Comparison of ENCODE assay signal across 11 mouse cellular contexts in the genomic region with DNA sequence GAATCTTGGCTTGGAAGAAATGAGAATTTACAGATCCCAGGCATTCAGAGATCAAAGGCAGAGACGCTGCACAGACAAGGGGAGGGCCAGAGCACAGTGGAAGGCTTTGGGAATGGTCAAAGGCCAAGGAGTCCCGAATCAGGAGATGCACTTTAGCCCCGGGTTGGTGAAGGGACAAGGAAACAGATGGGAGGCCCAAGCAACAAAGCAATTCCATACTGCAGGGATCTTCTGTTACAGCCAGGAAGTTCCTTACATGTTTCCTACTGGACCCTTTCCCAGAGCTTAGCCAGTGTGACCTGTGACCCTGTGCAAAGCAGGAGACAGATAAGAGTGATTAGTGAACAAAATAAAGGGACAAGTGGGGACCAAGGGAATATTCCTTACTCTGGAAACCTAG.
A peak's percentile ranks its signal among the peaks of the same experiment; 100 is the strongest.
DNase-seq lines count a peak whose midpoint lies in the region; ATAC-seq and TF ChIP-seq lines count a peak whose summit lies in the region.
"Had no signal": no experiment of that assay in that cellular context is flagged by ENCODE, and none has a peak within 500 bp of the region (broad histone marks: within the 10 kb centered on the region; RNA-seq: fewer than 3 reads in every experiment).

No protein-coding gene starts in this region.

- peak; percentile 68 for DNase-seq in adrenal gland, adult 2 months
- no peak for DNase-seq in adrenal gland, postnatal 4 days (ENCODE audit: low spot score in 2 of 2)
- DNase-seq in stomach, postnatal 0 days (ENCODE audit: low spot score), result no peak
- no peak for DNase-seq in layer of hippocampus, adult 11-12 months (ENCODE audit: low spot score)
- no peak for DNase-seq in forebrain, embryonic 10.5 days (ENCODE audit: extremely low spot score, low spot score)

- no peaks in the 10 kb centered on the region for H3K36me3 ChIP-seq in stomach, embryonic 14.5 days (ENCODE audit: control insufficient read depth, insufficient read depth, low read length)
- no peaks in the 10 kb centered on the region for H3K36me3 ChIP-seq in stomach, postnatal 0 days (ENCODE audit: control insufficient read depth, insufficient read depth, low read length)
- H3K36me3 ChIP-seq in kidney, embryonic 15.5 days, result no peaks in the 10 kb centered on the region
- H3K36me3 ChIP-seq in stomach, embryonic 16.5 days (ENCODE audit: control insufficient read depth, insufficient read depth, low read length), result no peaks in the 10 kb centered on the region
- no peaks in the 10 kb centered on the region; the same call in 1 of the 2 replicates for H3K36me3 ChIP-seq in forebrain, embryonic 10.5 days (replicated peaks)
- H3K36me3 ChIP-seq: hindbrain, embryonic 15.5 days had no signal

- no peaks in the 10 kb centered on the region for H3K4me1 ChIP-seq in stomach, embryonic 14.5 days (ENCODE audit: control insufficient read depth, insufficient read depth, low read length)
- H3K4me1 ChIP-seq in stomach, postnatal 0 days (replicated peaks; ENCODE audit: control insufficient read depth, insufficient read depth), result no peaks in the 10 kb centered on the region
- H3K4me1 ChIP-seq in kidney, embryonic 15.5 days, result peaks cover 8% of the 10 kb centered on the region; the same call in 1 of the 2 replicates
- H3K4me1 ChIP-seq in stomach, embryonic 16.5 days (ENCODE audit: control insufficient read depth, insufficient read depth, low read length), result no peaks in the 10 kb centered on the region
- H3K4me1 ChIP-seq in forebrain, embryonic 10.5 days, result no peaks in the 10 kb centered on the region
- H3K4me1 ChIP-seq: hindbrain, embryonic 15.5 days; megakaryocyte, embryonic 14.5 days had no signal

- H3K27ac ChIP-seq in stomach, embryonic 14.5 days (ENCODE audit: low read length), result no peak overlapping the region; the same call in 1 of the 2 replicates
- no peak overlapping the region for H3K27ac ChIP-seq in stomach, postnatal 0 days (replicated peaks)
- H3K27ac ChIP-seq in kidney, embryonic 15.5 days, result 0 out of 2 replicates have a peak overlapping the region, but pooled peaks have one; percentile 19
- no peak overlapping the region for H3K27ac ChIP-seq in stomach, embryonic 16.5 days (ENCODE audit: low read length)
- H3K27ac ChIP-seq in forebrain, embryonic 10.5 days, result no peak overlapping the region
- H3K27ac ChIP-seq: hindbrain, embryonic 15.5 days had no signal

- no peaks in the 10 kb centered on the region for H3K9me3 ChIP-seq in stomach, embryonic 14.5 days (ENCODE audit: control insufficient read depth, low read depth, low read length)
- H3K9me3 ChIP-seq in stomach, postnatal 0 days (ENCODE audit: control insufficient read depth, low read length), result no peaks in the 10 kb centered on the region
- H3K9me3 ChIP-seq in kidney, embryonic 15.5 days (replicated peaks), result no peaks in the 10 kb centered on the region
- H3K9me3 ChIP-seq in stomach, embryonic 16.5 days (replicated peaks; ENCODE audit: control insufficient read depth, low read length), result no peaks in the 10 kb centered on the region
- H3K9me3 ChIP-seq in forebrain, embryonic 10.5 days, result no peaks in the 10 kb centered on the region
- H3K9me3 ChIP-seq: hindbrain, embryonic 15.5 days; megakaryocyte, embryonic 14.5 days had no signal

- TF ChIP-seq CTCF in stomach, postnatal 0 days (IDR thresholded peaks at IDR 0.05; ENCODE audit: low read depth), result no peak

- no peak for TF ChIP-seq EP300 in stomach, postnatal 0 days (optimal IDR thresholded peaks at IDR 0.05)

- no peaks in the 10 kb centered on the region for H3K27me3 ChIP-seq in stomach, embryonic 14.5 days (ENCODE audit: control insufficient read depth, insufficient read depth, low read length)
- H3K27me3 ChIP-seq in stomach, postnatal 0 days (ENCODE audit: control insufficient read depth, insufficient read depth, low read length), result no peaks in the 10 kb centered on the region
- H3K27me3 ChIP-seq in kidney, embryonic 15.5 days, result no peaks in the 10 kb centered on the region
- no peaks in the 10 kb centered on the region for H3K27me3 ChIP-seq in stomach, embryonic 16.5 days (ENCODE audit: control insufficient read depth, insufficient read depth, low read length)
- H3K27me3 ChIP-seq in forebrain, embryonic 10.5 days (ENCODE audit: poor library complexity, severe bottlenecking), result no peaks in the 10 kb centered on the region
- H3K27me3 ChIP-seq: hindbrain, embryonic 15.5 days; megakaryocyte, embryonic 14.5 days had no signal

- no peak overlapping the region for H3K9ac ChIP-seq in stomach, embryonic 14.5 days (replicated peaks; ENCODE audit: low read depth, low read length)
- H3K9ac ChIP-seq in stomach, postnatal 0 days (ENCODE audit: low read length), result no peak overlapping the region
- H3K9ac ChIP-seq in kidney, embryonic 15.5 days, result no peak overlapping the region
- no peak overlapping the region for H3K9ac ChIP-seq in stomach, embryonic 16.5 days (ENCODE audit: low read length)
- H3K9ac ChIP-seq: hindbrain, embryonic 15.5 days had no signal

- ATAC-seq in stomach, embryonic 14.5 days (ENCODE audit: insufficient number of reproducible peaks, insufficient read depth, low FRiP score, low read depth), result 0 out of 2 replicates have a peak, but pooled peaks have one; percentile 28
- no peak for ATAC-seq in stomach, postnatal 0 days (ENCODE audit: low FRiP score, low TSS enrichment)
- ATAC-seq in kidney, embryonic 15.5 days (replicated peaks; ENCODE audit: low FRiP score), result peak; percentile 87
- ATAC-seq in stomach, embryonic 16.5 days (ENCODE audit: insufficient read depth, low FRiP score), result peak; percentile 64; the same call in 1 of the 2 replicates
- ATAC-seq: forebrain, embryonic 16.5 days had no signal

- 12% methylated on average over 3 of the region's 3 CpGs for WGBS in stomach, embryonic 14.5 days
- WGBS in stomach, postnatal 0 days, result 25% methylated on average over 3 of the region's 3 CpGs
- WGBS in kidney, embryonic 15.5 days, result 10% methylated on average over 3 of the region's 3 CpGs
- WGBS in stomach, embryonic 16.5 days, result 32% methylated on average over 3 of the region's 3 CpGs
- 38% methylated on average over 3 of the region's 3 CpGs for WGBS in forebrain, embryonic 10.5 days

- no peak overlapping the region for H3K4me2 ChIP-seq in stomach, embryonic 14.5 days (replicated peaks; ENCODE audit: low read depth, low read length)
- H3K4me2 ChIP-seq in stomach, postnatal 0 days (replicated peaks; ENCODE audit: low read depth), result no peak overlapping the region
- no peak overlapping the region for H3K4me2 ChIP-seq in kidney, embryonic 15.5 days
- no peak overlapping the region for H3K4me2 ChIP-seq in stomach, embryonic 16.5 days (ENCODE audit: low read depth, low read length)
- H3K4me2 ChIP-seq: hindbrain, embryonic 15.5 days had no signal

- no peak overlapping the region for H3K4me3 ChIP-seq in stomach, embryonic 14.5 days (ENCODE audit: low read depth, low read length)
- H3K4me3 ChIP-seq in stomach, postnatal 0 days (ENCODE audit: low read depth, low read length), result no peak overlapping the region
- no peak overlapping the region for H3K4me3 ChIP-seq in kidney, embryonic 15.5 days (replicated peaks)
- H3K4me3 ChIP-seq in stomach, embryonic 16.5 days (replicated peaks; ENCODE audit: low read length), result no peak overlapping the region
- no peak overlapping the region for H3K4me3 ChIP-seq in forebrain, embryonic 10.5 days
- H3K4me3 ChIP-seq: hindbrain, embryonic 15.5 days; megakaryocyte, embryonic 14.5 days had no signal
